Mouse (Mus musculus) gastrocnemius, postnatal 10 days (tissue): ENCODE results near the gene Efnb2. TPM values are rescaled to one million over a fixed set of nuclear protein-coding genes. Genes with fewer than 3 reads are reported as not detected.

Experiments
- DNase-seq: peaks from one replicate; pipeline ENCODE4 v3.0.0; 2021; ENCODE audit warnings: mixed read lengths
- long read RNA-seq, 2 experiments: library from polyadenylated mRNA; stranded (forward); transcript quantifications; one replicate each; pipeline ENCODE4 v2.0.0; 2021
- total RNA-seq, 2 experiments: library from RNA; stranded (reverse); gene quantifications; 2 replicates each; pipeline ENCODE4 v1.2.3; 2021

Gene Efnb2
- 10 to 100 TPM; 12.8 to 16.9 TPM for total RNA-seq
- long read RNA-seq, experiment 1, full-length matches to known transcripts: 5 of 7 reads
- long read RNA-seq, experiment 1, partial matches to known transcripts: 0 of 7 reads
- long read RNA-seq, experiment 1, other reads (novel, unspliced or antisense): 2 of 7 reads
- long read RNA-seq, experiment 2, full-length matches to known transcripts: 8 of 11 reads
- long read RNA-seq, experiment 2, partial matches to known transcripts: 0 of 11 reads
- long read RNA-seq, experiment 2, other reads (novel, unspliced or antisense): 3 of 11 reads

- peak; percentile 96 for DNase-seq
Observed at GRCm38 (mm10) chr8:8661103-8661758, at the start of gene Efnb2. TSS of gene Efnb2 (minus strand) at chr8:8661242.

GRCm38 (mm10) chr8:8704813-8705212 lies 43.8 kb upstream of the Efnb2 start:
- DNase-seq: no peak

- no peak for DNase-seq
Observed at GRCm38 (mm10) chr8:8703668-8704067, 42.6 kb upstream of the Efnb2 start.

- no peak for DNase-seq
Observed at GRCm38 (mm10) chr8:8700821-8701220, 39.8 kb upstream of the Efnb2 start.

GRCm38 (mm10) chr8:8700229-8700628 lies 39.2 kb upstream of the Efnb2 start:
- DNase-seq: no peak

- peak; percentile 99 for DNase-seq
Observed at GRCm38 (mm10) chr8:8690146-8691092, 29.4 kb upstream of the Efnb2 start, which contains the start of gene Arglu1. TSS of gene Arglu1 (minus strand) at chr8:8690521.

- peak; percentile 68 for DNase-seq
Observed at GRCm38 (mm10) chr8:8689454-8690145, 28.6 kb upstream of the Efnb2 start.

GRCm38 (mm10) chr8:8688823-8689453 lies 27.9 kb upstream of the Efnb2 start:
- DNase-seq: no peak

GRCm38 (mm10) chr8:8685517-8685916 lies 24.5 kb upstream of the Efnb2 start:
- no peak for DNase-seq

- no peak for DNase-seq
Observed at GRCm38 (mm10) chr8:8682697-8683096, 21.7 kb upstream of the Efnb2 start.

- DNase-seq: no peak
Observed at GRCm38 (mm10) chr8:8678236-8678635, 17.2 kb upstream of the Efnb2 start.

- DNase-seq: no peak
Observed at GRCm38 (mm10) chr8:8674864-8675263, 13.8 kb upstream of the Efnb2 start.

- peak; percentile 94 for DNase-seq
Observed at GRCm38 (mm10) chr8:8661759-8662138, 707 bp upstream of the Efnb2 start.

GRCm38 (mm10) chr8:8660307-8661098 lies 539 bp downstream of the Efnb2 start:
- DNase-seq: peak; percentile 30

GRCm38 (mm10) chr8:8659503-8660306 lies 1.3 kb downstream of the Efnb2 start:
- peak; percentile 43 for DNase-seq

GRCm38 (mm10) chr8:8658426-8659224 lies 2.4 kb downstream of the Efnb2 start:
- peak; percentile 85 for DNase-seq

GRCm38 (mm10) chr8:8657692-8658355 lies 3.2 kb downstream of the Efnb2 start:
- DNase-seq: no peak
